Mouse (Mus musculus): ENCODE results near the gene Fn1. TPM values are rescaled to one million over a fixed set of nuclear protein-coding genes. Genes with fewer than 3 reads are reported as not detected.

Gene Fn1
- polyA plus RNA-seq (2012; rRNA removed): 71.4 and 99.5 TPM in 2 replicates
- 78.8 and 84.7 TPM in 2 replicates for polyA plus RNA-seq (2014; fragmentation: Nextera tagmentation; extraction: Ambion mirVana)

- H3K4me2 ChIP-seq (ENCODE audit: low read depth): peak within 1 kb of the TSS; percentile 58
- DNase-seq (ENCODE audit: low read depth in 3 of 3, low spot score in 3 of 3) (peak in 2 of 3 experiments; percentile 30 to 44), ATAC-seq (ENCODE audit: insufficient read depth) (peak; percentile 79)
- no peaks in the 10 kb centered on the region for H3K36me3 ChIP-seq (replicated peaks; ENCODE audit: control insufficient read depth, insufficient read depth, low read depth)
- under 1% methylated on average over 62 of the region's 63 CpGs for WGBS (ENCODE audit: insufficient replicate concordance)
- TF ChIP-seq EP300 (IDR thresholded peaks at IDR 0.05; ENCODE audit: low read depth) (no peak), CTCF (IDR thresholded peaks at IDR 0.05; ENCODE audit: low read depth) (no peak)
- peak within 1 kb of the TSS; percentile 23; the same call in 1 of the 2 replicates for H3K9ac ChIP-seq (replicated peaks)
- H3K9me3 ChIP-seq (ENCODE audit: control insufficient read depth, low read length): no peaks in the 10 kb centered on the region
- H3K27ac ChIP-seq: no peak within 1 kb of the TSS
- H3K27me3 ChIP-seq (ENCODE audit: control insufficient read depth, insufficient read depth, low read length): peaks cover 28% of the 10 kb centered on the region
- H3K4me1 ChIP-seq (replicated peaks; ENCODE audit: control insufficient read depth in 2 of 2, insufficient read depth in 2 of 2, low read length in 1 of 2): no peaks in the 10 kb centered on the region; a peak in 1 of 4 replicates
- peak within 1 kb of the TSS; percentile 50 to 68 for H3K4me3 ChIP-seq (ENCODE audit: insufficient read depth in 1 of 2, low read depth in 2 of 2, low read length in 2 of 2)
These were observed at the start of gene Fn1 for GRCm38 (mm10) chr1:71652551-71653399. Gene Fn1 (minus strand): TSS chr1:71653200.

DNA sequence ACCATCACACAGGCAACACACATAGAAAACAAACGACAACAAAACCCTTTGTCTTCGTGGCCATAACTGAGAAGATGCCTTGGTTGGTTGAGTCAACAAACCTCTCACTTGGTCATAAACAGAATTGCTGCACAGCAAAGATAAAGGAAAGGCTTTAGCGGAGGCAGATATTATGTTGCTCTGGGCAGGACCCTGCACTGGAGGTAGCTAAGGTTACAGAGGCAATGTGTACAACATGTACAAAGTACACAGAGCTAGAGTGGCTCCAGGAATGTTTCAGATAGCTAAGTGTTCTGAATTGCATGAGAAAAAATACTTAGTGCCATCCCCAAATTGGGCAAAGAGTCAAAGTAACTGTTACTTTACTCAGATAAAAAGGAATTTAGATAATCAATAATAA, 43.1 kb upstream of the Fn1 start:
- H3K4me3 ChIP-seq (ENCODE audit: insufficient read depth in 1 of 2, low read depth in 2 of 2, low read length in 2 of 2): no peak overlapping the region
- 19% methylated on average over 3 of the region's 3 CpGs for WGBS (ENCODE audit: insufficient replicate concordance)
- H3K9ac ChIP-seq (replicated peaks): no peak overlapping the region
- H3K4me2 ChIP-seq (ENCODE audit: low read depth): no peak overlapping the region
- no peaks in the 10 kb centered on the region for H3K27me3 ChIP-seq (ENCODE audit: control insufficient read depth, insufficient read depth, low read length)
- DNase-seq (ENCODE audit: low read depth in 3 of 3, low spot score in 3 of 3): no peak
- no peak overlapping the region for H3K27ac ChIP-seq
- no peaks in the 10 kb centered on the region for H3K9me3 ChIP-seq (ENCODE audit: control insufficient read depth, low read length)
- ATAC-seq (ENCODE audit: insufficient read depth): peak; percentile 51; the same call in 1 of the 2 replicates
- no peak for TF ChIP-seq CTCF (IDR thresholded peaks at IDR 0.05; ENCODE audit: low read depth)
- no peak for TF ChIP-seq EP300 (IDR thresholded peaks at IDR 0.05; ENCODE audit: low read depth)
- H3K36me3 ChIP-seq (replicated peaks; ENCODE audit: control insufficient read depth, insufficient read depth, low read depth): no peaks in the 10 kb centered on the region
- peaks cover 4 to 5% of the 10 kb centered on the region in 2 experiments; a peak in 3 of 4 replicates for H3K4me1 ChIP-seq (replicated peaks; ENCODE audit: control insufficient read depth in 2 of 2, insufficient read depth in 2 of 2, low read length in 1 of 2)

GRCm38 (mm10) chr1:71691472-71692277, 38.7 kb upstream of the Fn1 start:
- Histone ChIP-seq H3K9me3 (ENCODE audit: control insufficient read depth, low read length) (no peaks in the 10 kb centered on the region), H3K4me3 (ENCODE audit: insufficient read depth in 1 of 2, low read depth in 2 of 2, low read length in 2 of 2) (no peak overlapping the region), H3K9ac (replicated peaks) (no peak overlapping the region), H3K27ac (no peak overlapping the region), H3K4me2 (ENCODE audit: low read depth) (no peak overlapping the region), H3K27me3 (ENCODE audit: control insufficient read depth, insufficient read depth, low read length) (no peaks in the 10 kb centered on the region), H3K4me1 (replicated peaks; ENCODE audit: control insufficient read depth in 2 of 2, insufficient read depth in 2 of 2, low read length in 1 of 2) (peaks cover 18% of the 10 kb centered on the region in 2 experiments; a peak in 3 of 4 replicates), H3K36me3 (replicated peaks; ENCODE audit: control insufficient read depth, insufficient read depth, low read depth) (no peaks in the 10 kb centered on the region)
- ATAC-seq (ENCODE audit: insufficient read depth): no peak
- WGBS (ENCODE audit: insufficient replicate concordance): 46% methylated on average over 8 of the region's 8 CpGs
- no peak for DNase-seq (ENCODE audit: low read depth in 3 of 3, low spot score in 3 of 3)
- TF ChIP-seq EP300 (IDR thresholded peaks at IDR 0.05; ENCODE audit: low read depth): no peak
- no peak for TF ChIP-seq CTCF (IDR thresholded peaks at IDR 0.05; ENCODE audit: low read depth)

- H3K27me3 ChIP-seq (ENCODE audit: control insufficient read depth, insufficient read depth, low read length): no peaks in the 10 kb centered on the region
- TF ChIP-seq CTCF (IDR thresholded peaks at IDR 0.05; ENCODE audit: low read depth) (no peak), EP300 (IDR thresholded peaks at IDR 0.05; ENCODE audit: low read depth) (no peak)
- H3K27ac ChIP-seq: no peak overlapping the region
- DNase-seq (ENCODE audit: low read depth in 3 of 3, low spot score in 3 of 3) (no peak), ATAC-seq (ENCODE audit: insufficient read depth) (no peak)
- no peak overlapping the region for H3K4me3 ChIP-seq (ENCODE audit: insufficient read depth in 1 of 2, low read depth in 2 of 2, low read length in 2 of 2)
- H3K9ac ChIP-seq (replicated peaks): no peak overlapping the region
- H3K4me1 ChIP-seq (replicated peaks; ENCODE audit: control insufficient read depth in 2 of 2, insufficient read depth in 2 of 2, low read length in 1 of 2): peaks cover 14 to 17% of the 10 kb centered on the region in 2 experiments; a peak in 3 of 4 replicates
- no peaks in the 10 kb centered on the region for H3K9me3 ChIP-seq (ENCODE audit: control insufficient read depth, low read length)
- 69% methylated on average over 5 of the region's 5 CpGs for whole genome bisulfite sequencing (ENCODE audit: insufficient replicate concordance)
- no peak overlapping the region for H3K4me2 ChIP-seq (ENCODE audit: low read depth)
- no peaks in the 10 kb centered on the region for H3K36me3 ChIP-seq (replicated peaks; ENCODE audit: control insufficient read depth, insufficient read depth, low read depth)
These were observed 35.9 kb upstream of the Fn1 start for GRCm38 (mm10) chr1:71688926-71689303.
